Mouse (Mus musculus) limb, embryonic 14.5 days (tissue): Measurements from ENCODE around the gene Kcnmb3. TPM values are rescaled to one million over a fixed set of nuclear protein-coding genes. Genes with fewer than 3 reads are reported as not detected.
"Not testable (repeated sequence)": the region's sequence is repeated elsewhere in the genome, so short reads cannot be mapped to it uniquely, and the experiment has no call there.

Experiments
- ATAC-seq: fragments of 200-750 bp; cut with Nextera tagmentation; 2 replicates; pipeline ENCODE4 v1.8.0; 2017; ENCODE audit warnings: low read depth, moderate number of reproducible peaks, moderate TSS enrichment; ENCODE audit not compliant: low FRiP score
- DNase-seq: peaks from one replicate; pipeline ENCODE4 v3.0.0-alpha.2; 2015; ENCODE audit warnings: low spot score
- H3K27ac ChIP-seq: fragments of 300-500 bp; sonication (generic); replicated peaks from 2 replicates; pipeline ENCODE4 v1.5.1; 2014; ENCODE audit warnings: low read depth, mild to moderate bottlenecking, low read length, moderate library complexity, mixed read lengths
- H3K27me3 ChIP-seq: fragments of 300-500 bp; sonication (generic); 2 replicates; pipeline ENCODE4 v1.6.1; 2014; ENCODE audit warnings: low read length, mixed read lengths; ENCODE audit not compliant: control insufficient read depth, insufficient read depth
- H3K36me3 ChIP-seq: fragments of 300-500 bp; sonication (generic); 2 replicates; pipeline ENCODE4 v1.6.1; 2014; ENCODE audit warnings: mild to moderate bottlenecking, low read length, moderate library complexity, mixed read lengths; ENCODE audit not compliant: control insufficient read depth, insufficient read depth
- H3K4me1 ChIP-seq: fragments of 300-500 bp; sonication (generic); 2 replicates; pipeline ENCODE4 v1.6.1; 2014; ENCODE audit warnings: antibody characterized with exemption, low read length, mixed read lengths; ENCODE audit not compliant: control insufficient read depth, insufficient read depth
- H3K4me2 ChIP-seq: fragments of 300-500 bp; sonication (generic); replicated peaks from 2 replicates; pipeline ENCODE4 v1.6.1; 2014; ENCODE audit warnings: low read depth, mild to moderate bottlenecking, low read length, moderate library complexity; ENCODE audit not compliant: severe bottlenecking
- H3K4me3 ChIP-seq: fragments of 300-500 bp; sonication (generic); replicated peaks from 2 replicates; pipeline ENCODE4 v1.5.1; 2014; ENCODE audit warnings: low read length
- H3K9ac ChIP-seq: fragments of 300-500 bp; sonication (generic); 2 replicates; pipeline ENCODE4 v1.6.1; 2014; ENCODE audit warnings: mild to moderate bottlenecking, low read depth, low read length, moderate library complexity; ENCODE audit not compliant: severe bottlenecking
- H3K9me3 ChIP-seq: fragments of 300-500 bp; sonication (generic); 2 replicates; pipeline ENCODE4 v1.6.1; 2016; ENCODE audit warnings: low read length; ENCODE audit not compliant: control insufficient read depth
- POLR2A ChIP-seq: fragments of 200-500 bp; IDR thresholded peaks from 2 replicates; pipeline ENCODE4 v1.8.0; 2012; ENCODE audit warnings: inconsistent platforms, mild to moderate bottlenecking, moderate library complexity, borderline replicate concordance; ENCODE audit not compliant: insufficient read depth, insufficient read length; ENCODE audit errors: extremely low read depth
- WGBS: fragments of 180-500 bp; shearing (Covaris S2); extraction: QIAGEN DNeasy Blood & Tissue Kit; methylation state at CpG from one replicate; pipeline ENCODE4 v1.1.7; 2014; 5-methylcytosine and 5-hydroxymethylcytosine counted together
- polyA plus RNA-seq, 2 experiments: library from polyadenylated mRNA; depleted of rRNA in 1 of 2; stranded (reverse) in 1 of 2; unstranded in 1 of 2; fragments of >200 nt; fragmentation: Nextera tagmentation in 1 of 2; extraction: Ambion mirVana in 1 of 2; gene quantifications; 2 replicates each; pipeline versions ENCODE4 v1.2.1 to v1.2.3; 2012 to 2014

Kcnmb3 gene
- polyA plus RNA-seq, 2 experiments: not detected

GRCm38 (mm10) chr3:32430394-32430793, 61.6 kb downstream of the Kcnmb3 start:
- TF ChIP-seq POLR2A: no peak

DNA sequence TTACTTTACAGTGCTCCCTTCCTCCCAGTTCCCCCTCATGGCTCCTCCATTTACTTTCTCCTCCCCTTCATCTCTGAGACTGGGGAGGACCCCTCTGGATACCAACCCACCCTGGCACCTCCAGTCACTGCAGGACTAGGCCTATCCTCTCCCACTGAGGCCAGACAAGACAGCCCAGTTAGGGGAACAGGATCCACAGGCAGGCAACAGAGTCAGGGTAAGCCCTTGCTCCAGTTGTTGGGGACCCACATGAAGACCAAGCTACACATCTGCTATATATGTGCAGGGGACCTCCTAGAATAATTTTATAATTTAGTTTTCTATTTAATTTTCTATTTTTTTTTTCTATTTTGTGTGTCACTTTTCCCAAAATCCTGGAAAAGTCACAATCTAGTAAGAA, 62.7 kb downstream of the Kcnmb3 start:
- H3K36me3 ChIP-seq, H3K9me3 ChIP-seq, H3K9ac ChIP-seq, H3K4me1 ChIP-seq, H3K27ac ChIP-seq, DNase-seq, H3K4me2 ChIP-seq, H3K27me3 ChIP-seq, H3K4me3 ChIP-seq: not testable (repeated sequence)
- 0 out of 2 replicates have a peak, but pooled peaks have one; percentile 30 for ATAC-seq

More at GRCm38 (mm10) chr3:32430394-32430793, 61.6 kb downstream of the Kcnmb3 start:
- Histone ChIP-seq H3K4me2 (no peak overlapping the region), H3K4me3 (no peak overlapping the region), H3K36me3 (no peaks in the 10 kb centered on the region), H3K27ac (no peak overlapping the region), H3K9ac (no peak overlapping the region), H3K27me3 (no peaks in the 10 kb centered on the region), H3K4me1 (no peaks in the 10 kb centered on the region), H3K9me3 (no peaks in the 10 kb centered on the region)
- DNase-seq (no peak), ATAC-seq (no peak)
- 70% methylated on average over 2 of the region's 2 CpGs for WGBS

- Histone ChIP-seq H3K4me3 (no peak overlapping the region), H3K4me2 (no peak overlapping the region), H3K9me3 (no peaks in the 10 kb centered on the region), H3K27ac (no peak overlapping the region), H3K36me3 (no peaks in the 10 kb centered on the region), H3K27me3 (no peaks in the 10 kb centered on the region), H3K9ac (no peak overlapping the region), H3K4me1 (no peaks in the 10 kb centered on the region)
- TF ChIP-seq POLR2A: no peak
- DNase-seq (peak; percentile 40), ATAC-seq (0 out of 2 replicates have a peak, but pooled peaks have one; percentile 30)
- WGBS: 72% methylated on average over 4 of the region's 4 CpGs
Observed at GRCm38 (mm10) chr3:32428921-32429320, 63.1 kb downstream of the Kcnmb3 start.

DNA sequence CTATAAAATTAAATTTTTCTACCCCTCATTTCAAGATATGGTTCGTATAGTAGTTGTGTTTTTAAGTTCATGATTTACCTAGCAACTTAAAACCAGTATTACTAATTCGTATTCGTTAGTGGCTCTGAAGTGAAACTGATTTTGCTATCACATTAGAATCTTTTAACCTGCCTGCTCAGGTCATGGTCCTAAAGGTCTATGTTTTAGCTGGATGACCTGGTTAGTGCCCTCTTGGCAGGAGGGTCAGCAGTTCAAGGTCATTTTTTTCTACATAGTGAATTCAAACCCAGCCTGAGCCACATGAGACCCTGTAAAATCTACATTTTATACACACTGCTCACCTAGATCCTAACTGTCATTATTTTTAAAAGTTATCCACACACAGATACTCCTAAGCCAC, 63.7 kb downstream of the Kcnmb3 start:
- no peak for DNase-seq
- no peak for TF ChIP-seq POLR2A
- 86% methylated on average over 3 of the region's 3 CpGs for WGBS
- Histone ChIP-seq H3K36me3 (no peaks in the 10 kb centered on the region), H3K9ac (no peak overlapping the region), H3K27ac (no peak overlapping the region), H3K4me1 (no peaks in the 10 kb centered on the region), H3K27me3 (no peaks in the 10 kb centered on the region), H3K4me3 (no peak overlapping the region), H3K4me2 (no peak overlapping the region), H3K9me3 (no peaks in the 10 kb centered on the region)
- ATAC-seq: no peak

DNA sequence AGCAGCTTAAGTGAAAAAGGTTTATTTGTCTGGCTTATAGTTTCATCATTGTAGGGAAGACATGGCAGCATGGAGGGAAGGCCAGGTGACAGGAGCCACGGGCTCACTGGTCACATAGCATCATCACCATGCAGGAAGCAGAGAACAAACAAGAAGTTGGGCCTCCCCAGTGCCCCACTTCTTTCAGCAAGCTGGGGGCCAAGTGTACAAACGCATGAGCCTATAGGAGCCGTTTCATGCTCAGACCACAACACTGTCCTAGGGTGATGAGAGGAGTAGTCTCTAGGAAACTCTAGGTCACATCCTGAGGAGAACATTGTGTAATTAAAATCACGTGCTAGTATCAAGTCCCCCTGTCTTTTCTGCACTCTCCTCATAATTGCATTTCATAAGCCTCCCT, 64.3 kb downstream of the Kcnmb3 start:
- Histone ChIP-seq H3K9ac (no peak overlapping the region), H3K4me2 (no peak overlapping the region), H3K4me1 (no peaks in the 10 kb centered on the region), H3K9me3 (no peaks in the 10 kb centered on the region), H3K27ac (no peak overlapping the region), H3K36me3 (no peaks in the 10 kb centered on the region), H3K4me3 (no peak overlapping the region), H3K27me3 (no peaks in the 10 kb centered on the region)
- 72% methylated on average over 4 of the region's 4 CpGs for WGBS
- no peak for DNase-seq
- no peak for TF ChIP-seq POLR2A
- ATAC-seq: no peak

Other genes with a start within 250 kb of the Kcnmb3 start
- 12.6 and 15.1 TPM in 2 replicates for gene Zmat3, start 126.2 kb downstream of the Kcnmb3 start, polyA plus RNA-seq (2012; rRNA removed)
- 7.1 and 7.7 TPM in 2 replicates for gene Zmat3, start 126.2 kb downstream of the Kcnmb3 start, polyA plus RNA-seq (2014; fragmentation: Nextera tagmentation; extraction: Ambion mirVana)
- 17.1 and 20.7 TPM in 2 replicates for gene Pik3ca, start 94.6 kb downstream of the Kcnmb3 start, polyA plus RNA-seq (2012; rRNA removed)
- 17.0 and 21.8 TPM in 2 replicates for gene Pik3ca, start 94.6 kb downstream of the Kcnmb3 start, polyA plus RNA-seq (2014; fragmentation: Nextera tagmentation; extraction: Ambion mirVana)
- gene Zfp639, start 18.0 kb upstream of the Kcnmb3 start, polyA plus RNA-seq (2012; rRNA removed): 61.5 and 66.4 TPM in 2 replicates
- 47.4 and 48.1 TPM in 2 replicates for gene Zfp639, start 18.0 kb upstream of the Kcnmb3 start, polyA plus RNA-seq (2014; fragmentation: Nextera tagmentation; extraction: Ambion mirVana)
- gene Mfn1, start 37.2 kb upstream of the Kcnmb3 start, polyA plus RNA-seq (2012; rRNA removed): 20.7 and 31.5 TPM in 2 replicates
- 22.9 and 28.7 TPM in 2 replicates for gene Mfn1, start 37.2 kb upstream of the Kcnmb3 start, polyA plus RNA-seq (2014; fragmentation: Nextera tagmentation; extraction: Ambion mirVana)
- 70.3 and 97.8 TPM in 2 replicates for gene Gnb4, start 124.4 kb upstream of the Kcnmb3 start, polyA plus RNA-seq (2012; rRNA removed)
- 78.0 and 84.9 TPM in 2 replicates for gene Gnb4, start 124.4 kb upstream of the Kcnmb3 start, polyA plus RNA-seq (2014; fragmentation: Nextera tagmentation; extraction: Ambion mirVana)
- gene Actl6a, start 214.1 kb upstream of the Kcnmb3 start, polyA plus RNA-seq (2012; rRNA removed): 62.4 and 67.9 TPM in 2 replicates
- gene Actl6a, start 214.1 kb upstream of the Kcnmb3 start, polyA plus RNA-seq (2014; fragmentation: Nextera tagmentation; extraction: Ambion mirVana): 124 and 135 TPM in 2 replicates
- gene Ndufb5, start 244.8 kb upstream of the Kcnmb3 start, polyA plus RNA-seq (2012; rRNA removed): 229 and 243 TPM in 2 replicates
- gene Ndufb5, start 244.8 kb upstream of the Kcnmb3 start, polyA plus RNA-seq (2014; fragmentation: Nextera tagmentation; extraction: Ambion mirVana): 326 and 330 TPM in 2 replicates
- gene Mrpl47, start 245.4 kb upstream of the Kcnmb3 start, polyA plus RNA-seq (2012; rRNA removed): 7.8 and 15.4 TPM in 2 replicates
- 31.3 and 33.2 TPM in 2 replicates for gene Mrpl47, start 245.4 kb upstream of the Kcnmb3 start, polyA plus RNA-seq (2014; fragmentation: Nextera tagmentation; extraction: Ambion mirVana)